Mouse (Mus musculus) neutrophil, adult 83 days (primary cell): ENCODE results near the gene Glycam1. TPM values are rescaled to one million over a fixed set of nuclear protein-coding genes. Genes with fewer than 3 reads are reported as not detected.

ENCODE experiments used
- total RNA-seq, 2 experiments: library from RNA; stranded (reverse); gene quantifications; one replicate each; pipeline ENCODE4 v1.2.4; 2023

Glycam1 gene
- total RNA-seq, result not detected

DNA sequence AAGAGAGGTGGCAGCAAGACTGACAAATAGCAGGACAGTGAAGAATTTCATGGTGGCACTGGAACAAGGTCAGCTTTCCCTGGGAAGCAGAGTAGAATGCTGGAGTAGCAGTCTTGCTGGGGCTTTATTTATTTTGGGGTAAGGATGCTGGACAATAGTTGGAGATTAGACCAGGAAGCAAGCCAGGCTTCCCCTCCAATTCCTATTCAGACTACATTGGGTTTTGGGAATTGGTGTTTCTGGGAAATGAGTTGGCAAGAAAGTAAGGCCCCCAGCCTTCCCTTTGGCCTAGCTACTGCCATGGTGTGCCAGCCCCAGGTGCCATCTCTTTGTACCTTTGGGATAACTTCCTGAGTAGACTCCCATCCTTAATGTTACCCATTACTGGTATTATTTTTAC is at the start of gene Glycam1:
Glycam1 (minus strand) TSS at position 101 of the 400 bp plus-strand sequence.

DNA sequence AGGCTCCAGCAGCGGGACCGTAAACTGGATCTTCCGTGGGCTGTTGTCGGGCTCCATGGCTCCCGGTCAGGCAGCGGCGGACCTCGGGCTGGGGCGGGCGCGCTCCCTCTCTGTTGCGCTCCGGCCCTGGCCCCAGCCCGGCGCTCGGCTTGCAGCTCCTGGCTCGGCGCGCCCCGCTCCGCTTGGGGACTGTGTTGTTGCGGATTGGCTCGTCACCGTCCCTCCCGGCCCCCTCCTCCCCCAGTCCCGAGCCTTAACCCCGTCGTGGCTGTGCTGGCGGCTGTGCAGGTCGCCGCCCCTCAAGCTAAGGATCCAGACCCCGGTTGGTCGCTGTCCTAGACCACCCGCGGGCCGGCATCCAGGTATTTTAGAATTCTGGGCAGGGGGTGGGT is 27.1 kb downstream of the Glycam1 start, which contains the start of gene Ppp1r1a:
Ppp1r1a (minus strand) TSS at position 182 of the 392 bp plus-strand sequence.

Other genes starting within 250 kb of the Glycam1 start
- gene Zfp385a, start 225.0 kb downstream of the Glycam1 start, total RNA-seq, result 10 to 100 TPM; 28.0 to 33.3 TPM
- 10 to 100 TPM; 18.4 to 24.1 TPM for gene Itga5, start 198.3 kb downstream of the Glycam1 start, total RNA-seq
- gene Gtsf1, start 134.6 kb downstream of the Glycam1 start, total RNA-seq, result 1 to 10 TPM in 1 of 2 experiments, under 1 TPM in 1; 0.95 to 1.3 TPM
- not detected for gene Gtsf2, start 116.6 kb downstream of the Glycam1 start, total RNA-seq
- gene Nckap1l, start 111.3 kb downstream of the Glycam1 start, total RNA-seq, result 100 to 1,000 TPM; 274 to 296 TPM
- gene Pde1b, start 62.0 kb downstream of the Glycam1 start, total RNA-seq, result 10 to 100 TPM; 61.1 to 71.5 TPM
- gene Ppp1r1a, start 27.1 kb downstream of the Glycam1 start, total RNA-seq, result not detected
- gene Mucl1, start 190.4 kb upstream of the Glycam1 start, total RNA-seq, result not detected